Mouse (Mus musculus): ENCODE data around the gene Timm10.

The Timm10 gene

DNA sequence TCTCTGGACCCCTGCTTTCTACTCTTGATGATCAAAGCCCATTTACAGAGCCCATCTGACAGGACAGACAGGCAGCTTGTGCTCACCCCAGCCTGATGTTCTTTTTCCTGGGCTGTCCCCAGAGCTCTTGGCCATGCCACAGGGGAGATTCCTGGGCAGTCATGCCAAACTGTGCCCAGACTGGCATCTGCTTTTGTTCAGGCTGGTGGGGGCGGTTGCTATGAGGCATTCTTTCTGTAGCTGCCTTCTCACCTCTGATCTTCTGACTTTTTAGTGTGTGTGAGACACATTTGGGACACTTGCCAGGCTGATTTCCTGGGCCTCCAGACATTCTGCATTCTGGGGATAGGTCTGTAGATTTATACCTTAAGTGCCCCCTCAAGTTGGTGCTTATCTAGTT, 31.8 kb downstream of the Timm10 start:
- DNase-seq (ENCODE audit: low read depth in 1 of 2, low spot score in 2 of 2): no peak

- DNase-seq (ENCODE audit: low read depth in 1 of 2, low spot score in 2 of 2): no peak
Observed at GRCm38 (mm10) chr2:84859991-84860780, 33.4 kb downstream of the Timm10 start.

DNA sequence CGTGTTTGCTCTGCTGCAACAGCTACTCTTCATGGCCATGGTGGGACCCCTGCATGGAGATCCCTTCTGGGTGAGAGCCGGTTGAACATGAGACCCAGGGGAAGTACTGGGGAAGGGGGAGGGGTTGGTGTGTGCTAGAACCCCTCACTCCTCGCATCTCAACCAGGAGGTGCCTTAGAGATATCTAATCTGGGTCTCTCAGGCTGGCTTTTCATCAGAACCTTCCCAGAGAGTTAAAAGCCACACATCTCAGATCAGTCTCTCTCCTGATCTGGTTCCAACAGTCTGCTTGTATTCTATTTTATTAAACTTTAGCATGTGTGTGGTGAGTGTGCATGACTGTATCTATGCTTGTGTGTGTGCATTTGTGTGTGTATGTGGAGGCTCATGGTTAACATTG, 34.6 kb downstream of the Timm10 start:
- no peak for DNase-seq (ENCODE audit: low read depth in 1 of 2, low spot score in 2 of 2)

DNA sequence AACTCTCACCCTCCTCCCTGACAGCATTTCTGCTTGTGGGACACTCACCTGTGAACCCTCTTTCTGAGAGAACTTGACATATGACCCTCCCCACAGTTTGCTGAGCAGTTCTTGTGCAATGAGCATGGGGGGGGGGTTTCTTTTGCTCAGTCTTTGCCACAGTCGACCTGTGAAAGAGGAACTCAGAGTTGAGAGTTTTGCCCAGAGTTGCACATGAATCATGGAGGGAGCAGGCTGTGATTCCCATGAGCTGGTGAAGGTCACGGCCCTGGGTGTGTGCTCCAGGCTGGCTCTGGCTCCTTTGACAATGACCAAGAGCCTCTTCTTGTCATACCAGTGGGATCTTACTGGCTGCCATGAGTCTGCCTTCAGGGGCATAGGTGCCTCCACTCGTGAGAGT, 35.4 kb downstream of the Timm10 start:
- peak in 1 of 2 experiments; percentile 28 for DNase-seq (ENCODE audit: low read depth in 1 of 2, low spot score in 2 of 2)

DNA sequence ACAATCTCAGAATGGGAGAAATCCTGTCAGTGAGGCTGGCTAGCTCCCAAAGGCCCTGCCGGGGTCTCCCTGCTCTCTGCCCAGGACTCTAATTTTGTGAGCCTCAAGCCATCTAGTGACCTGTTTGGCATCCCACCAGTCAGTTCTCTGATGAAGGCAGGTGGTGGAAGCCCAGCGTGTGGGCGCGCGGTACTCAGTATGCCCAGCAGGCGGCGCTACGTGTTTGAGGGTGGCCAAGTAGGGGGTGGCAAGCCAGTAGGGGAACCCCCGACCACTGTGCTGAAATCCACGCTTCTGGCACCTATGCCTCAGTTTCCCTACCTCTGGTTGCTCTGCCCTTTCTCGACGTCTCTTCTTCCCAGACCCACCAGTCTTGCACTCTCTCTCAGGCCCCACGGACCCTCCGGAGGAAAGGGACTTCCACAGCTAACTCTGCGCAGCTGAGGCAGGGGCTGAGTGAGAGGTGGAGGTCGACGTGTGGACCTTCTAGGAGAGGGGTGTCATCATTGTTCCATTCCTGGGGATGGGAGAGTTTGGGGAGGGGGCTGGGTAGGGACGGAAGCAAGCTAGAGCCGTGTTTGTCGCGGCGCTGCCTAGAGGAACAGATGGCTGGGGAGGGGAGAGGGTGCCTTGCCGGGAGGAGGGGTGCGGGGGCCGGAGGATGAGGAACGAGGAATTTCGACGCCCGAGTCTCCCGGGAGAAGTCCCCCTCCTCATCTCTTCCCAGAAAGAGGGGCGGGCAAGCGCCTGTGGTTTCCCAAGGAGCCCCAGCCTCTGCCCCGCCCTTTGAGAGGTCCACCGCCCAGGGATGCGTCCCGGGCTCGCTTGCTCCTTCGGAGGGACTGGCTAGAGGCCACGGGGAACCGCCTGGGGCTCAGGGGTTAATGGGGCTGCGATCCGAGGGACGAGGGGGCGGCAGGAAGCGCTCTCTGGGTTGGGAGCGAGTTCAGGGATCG, 39.1 kb downstream of the Timm10 start:
- DNase-seq (ENCODE audit: low read depth in 1 of 2, low spot score in 2 of 2): no peak

DNA sequence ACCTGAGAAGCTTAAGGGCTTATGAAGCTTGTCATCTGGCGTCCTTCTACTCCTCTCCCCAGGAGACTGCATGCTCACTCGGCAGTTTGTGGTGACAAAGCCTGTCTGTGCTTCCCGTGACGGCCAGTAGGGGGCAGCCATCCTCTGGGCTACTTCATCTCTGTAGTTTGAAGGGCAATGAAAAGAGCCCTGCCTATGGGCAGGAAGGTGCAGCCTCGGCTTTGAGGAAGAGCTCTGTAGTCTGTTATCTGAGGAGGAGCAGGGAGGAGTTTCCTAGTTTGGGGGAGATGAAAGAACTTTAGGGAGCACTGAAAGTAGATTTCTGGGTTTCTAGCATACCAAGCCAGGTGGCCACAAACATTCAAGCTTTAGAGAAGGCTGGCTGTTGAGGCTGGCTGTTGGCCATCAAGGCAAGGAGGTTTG, 41.7 kb downstream of the Timm10 start:
- DNase-seq (ENCODE audit: low read depth in 1 of 2, low spot score in 2 of 2): peak; percentile 44 to 60

- DNase-seq (ENCODE audit: low read depth in 1 of 2, low spot score in 2 of 2): no peak
Observed at GRCm38 (mm10) chr2:84868977-84869376, 42.2 kb downstream of the Timm10 start.

DNA sequence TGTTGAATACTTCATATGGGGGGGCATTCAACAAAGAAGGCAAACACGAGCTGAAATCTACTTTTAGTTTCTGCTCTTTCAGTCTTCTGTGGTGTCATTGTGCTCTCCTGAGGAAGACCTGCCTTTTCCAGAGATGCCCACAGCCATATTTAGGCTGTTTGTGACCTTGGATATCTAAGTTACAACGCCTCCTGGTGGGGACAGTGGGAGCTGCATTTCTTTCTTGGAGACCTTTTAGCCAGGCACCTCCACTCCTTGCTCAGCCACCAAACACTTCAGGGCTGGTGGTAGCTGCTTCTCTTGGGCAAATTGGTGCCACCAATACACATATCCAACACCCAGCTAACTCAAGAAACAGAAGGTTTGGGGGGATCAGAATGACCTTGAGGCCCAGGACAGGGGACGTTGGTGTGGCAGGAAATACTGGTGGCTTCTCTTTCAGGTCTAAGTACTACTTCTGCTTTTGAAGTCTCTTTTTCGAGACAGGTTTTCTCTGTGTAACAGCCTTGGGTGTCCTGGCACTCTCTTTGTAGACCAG, 43.9 kb downstream of the Timm10 start:
- no peak for DNase-seq (ENCODE audit: low read depth in 1 of 2, low spot score in 2 of 2)

DNA sequence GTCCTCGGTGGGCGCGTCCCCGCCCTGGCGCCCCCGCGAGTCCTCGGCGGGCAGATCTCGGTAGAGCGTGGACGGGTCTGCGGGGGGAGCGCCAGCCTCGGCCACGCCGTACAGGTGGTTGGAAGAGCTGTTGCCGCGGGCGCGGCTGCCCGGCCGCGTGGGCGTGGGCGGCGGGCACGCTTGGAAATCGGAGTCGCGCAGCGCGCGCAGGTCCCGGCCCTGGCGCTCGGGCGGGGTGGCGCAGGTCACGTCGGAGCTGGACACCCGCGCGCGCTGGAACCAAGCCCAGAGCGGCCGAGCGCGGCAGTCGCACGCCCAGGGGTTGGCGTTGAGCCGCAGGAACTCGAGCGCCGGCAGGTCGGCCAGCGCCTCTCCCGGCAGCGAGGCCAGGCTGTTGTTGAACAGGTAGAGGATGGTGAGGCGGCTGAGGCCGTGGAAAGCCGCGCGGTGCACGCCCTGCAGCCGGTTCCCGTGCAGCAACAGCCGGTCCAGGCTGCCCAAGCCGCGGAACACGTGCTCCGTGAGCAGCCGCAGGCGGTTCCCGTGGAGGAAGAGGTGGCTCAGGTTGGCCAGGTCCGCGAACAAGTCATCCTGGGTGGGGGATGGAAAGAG, 45.4 kb downstream of the Timm10 start:
- no peak for DNase-seq (ENCODE audit: low read depth in 1 of 2, low spot score in 2 of 2)

GRCm38 (mm10) chr2:84875842-84876241, 49.0 kb downstream of the Timm10 start:
- no peak for DNase-seq (ENCODE audit: low read depth in 1 of 2, low spot score in 2 of 2)

Data from monocyte, adult 2 months (primary cell).